Mouse (Mus musculus): ENCODE results near the gene Alkbh2. TPM values are rescaled to one million over a fixed set of nuclear protein-coding genes. Genes with fewer than 3 reads are reported as not detected.
A peak's percentile ranks its signal among the peaks of the same experiment; 100 is the strongest.

Gene Alkbh2
- polyA plus RNA-seq, 1 experiment from 2014 or later, result 7.0 TPM

DNA sequence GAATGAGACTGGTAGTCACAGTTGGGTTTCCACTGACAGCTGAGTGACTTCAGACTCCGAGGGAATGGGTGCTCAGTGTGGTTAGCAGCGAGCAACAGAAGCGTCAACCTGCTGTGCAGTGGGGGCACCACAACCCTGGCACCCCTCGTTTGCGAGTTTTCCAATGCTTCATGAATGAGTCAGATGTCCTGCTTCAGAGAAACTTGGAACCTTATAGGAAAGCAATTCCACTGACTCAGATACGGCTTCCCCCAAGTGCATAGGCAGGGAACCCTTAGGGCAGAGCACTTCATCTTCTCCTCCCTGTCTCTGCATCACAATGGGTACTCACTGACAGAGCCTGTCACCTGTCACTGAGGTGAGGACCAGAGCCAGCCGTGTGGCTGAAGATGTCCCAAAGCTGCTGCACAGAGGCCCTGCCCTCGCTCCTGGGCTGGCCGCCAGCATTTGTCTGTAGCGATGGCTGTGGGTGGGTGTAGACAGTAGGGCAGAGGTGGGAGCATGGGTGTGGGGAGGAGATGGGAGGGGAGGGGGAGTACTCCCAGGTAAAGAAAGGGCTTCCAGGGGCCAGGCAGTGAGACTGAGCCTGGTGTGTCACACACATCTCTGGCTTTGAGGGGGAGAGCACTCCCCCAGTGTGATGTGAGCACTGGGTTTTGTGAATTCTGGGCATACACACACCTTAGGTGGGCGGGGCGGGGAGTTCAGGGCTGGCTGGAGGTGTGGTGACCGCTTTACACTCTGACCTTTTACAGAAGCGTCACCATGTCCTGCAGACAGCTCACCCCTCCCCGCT, 9.7 kb upstream of the Alkbh2 start:
- H3K4me3 ChIP-seq, result no peak overlapping the region
- H3K4me1 ChIP-seq, result peaks cover 23% of the 10 kb centered on the region
- H3K27me3 ChIP-seq, result no peaks in the 10 kb centered on the region
- ATAC-seq (ENCODE audit: low FRiP score), result 0 out of 2 replicates have a peak, but pooled peaks have one; percentile 37
- no peaks in the 10 kb centered on the region for H3K9me3 ChIP-seq (replicated peaks)
- H3K27ac ChIP-seq, result no peak overlapping the region
- no peak overlapping the region for H3K4me2 ChIP-seq (replicated peaks)
- H3K36me3 ChIP-seq, result 0 out of 2 replicates have a peak, but pooled peaks cover 2% of the 10 kb centered on the region
- H3K9ac ChIP-seq, result no peak overlapping the region
- WGBS, result 87% methylated on average over 15 of the region's 15 CpGs

DNA sequence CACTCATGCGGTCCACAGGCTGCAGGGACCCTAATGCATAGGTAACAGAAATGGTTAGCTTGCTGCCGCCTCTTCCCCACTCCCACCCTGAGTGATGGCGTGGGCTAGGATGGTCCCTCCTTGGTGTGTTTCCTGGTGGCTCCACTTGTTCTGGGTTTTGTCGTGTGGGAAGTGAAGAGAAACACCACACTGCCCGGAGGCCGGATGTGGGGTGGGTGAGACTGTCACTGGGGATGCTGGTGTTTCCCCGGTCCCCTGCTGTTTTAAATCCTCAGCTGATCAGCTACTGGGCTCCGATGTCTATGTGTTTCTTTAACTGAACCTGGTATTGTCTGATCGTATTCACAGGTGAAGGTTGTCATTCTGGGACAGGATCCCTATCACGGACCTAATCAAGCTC, 7.5 kb upstream of the Alkbh2 start:
- no peaks in the 10 kb centered on the region for H3K27me3 ChIP-seq
- 0 out of 2 replicates have a peak, but pooled peaks cover 2% of the 10 kb centered on the region for H3K36me3 ChIP-seq
- H3K4me1 ChIP-seq, result peaks cover 38% of the 10 kb centered on the region
- no peak overlapping the region for H3K9ac ChIP-seq
- H3K9me3 ChIP-seq (replicated peaks), result no peaks in the 10 kb centered on the region
- no peak overlapping the region for H3K4me2 ChIP-seq (replicated peaks)
- H3K27ac ChIP-seq, result no peak overlapping the region
- ATAC-seq (ENCODE audit: low FRiP score), result no peak
- 92% methylated on average over 10 of the region's 10 CpGs for WGBS
- H3K4me3 ChIP-seq, result no peak overlapping the region

DNA sequence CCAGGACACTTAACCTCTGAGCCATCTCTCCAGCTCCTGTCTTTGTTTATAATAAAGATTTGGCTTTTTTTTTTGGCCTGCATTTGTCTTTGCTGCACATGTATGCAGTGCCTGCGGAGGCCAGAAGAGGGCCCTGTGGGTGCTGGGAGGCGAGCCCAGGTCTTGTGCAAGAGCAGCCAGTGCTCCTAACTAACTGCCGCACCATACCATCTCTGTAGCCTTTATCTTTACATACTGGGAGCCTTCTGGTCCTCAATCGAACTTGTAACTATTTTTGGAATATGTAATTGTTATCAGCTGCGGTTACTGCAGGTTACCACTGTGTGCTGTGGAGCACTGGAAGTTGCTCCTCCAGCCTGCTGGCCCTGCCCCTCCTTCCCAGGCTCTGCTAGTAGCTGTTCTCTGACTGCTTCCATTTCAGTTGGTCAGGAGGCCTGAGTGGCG, 6.1 kb upstream of the Alkbh2 start:
- H3K36me3 ChIP-seq, result 0 out of 2 replicates have a peak, but pooled peaks cover 2% of the 10 kb centered on the region

DNA sequence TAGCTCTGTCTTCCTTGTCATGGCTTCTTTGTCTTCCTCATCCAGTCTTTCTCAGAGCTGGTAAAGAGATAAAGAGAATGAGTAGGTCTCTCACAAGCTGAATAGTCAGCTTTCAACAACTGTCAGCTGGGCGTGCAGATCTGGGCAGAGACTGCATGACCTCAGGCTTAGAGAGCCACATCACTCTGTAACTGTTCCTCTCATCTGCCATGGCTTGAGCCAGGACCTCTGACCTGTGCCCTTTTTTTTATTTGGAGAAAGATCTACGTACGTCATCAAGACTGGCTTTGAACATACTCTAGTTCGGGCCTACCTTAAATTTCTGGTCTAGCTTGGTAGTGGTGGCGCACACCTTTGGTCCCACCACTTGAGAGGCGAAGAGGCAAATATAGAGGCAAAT, 4.8 kb upstream of the Alkbh2 start:
- peaks cover 18% of the 10 kb centered on the region for H3K4me1 ChIP-seq
- H3K4me2 ChIP-seq (replicated peaks), result no peak overlapping the region
- no peaks in the 10 kb centered on the region for H3K9me3 ChIP-seq (replicated peaks)
- no peak overlapping the region for H3K4me3 ChIP-seq
- no peak for ATAC-seq (ENCODE audit: low FRiP score)
- H3K36me3 ChIP-seq, result 0 out of 2 replicates have a peak, but pooled peaks cover 2% of the 10 kb centered on the region
- no peak overlapping the region for H3K27ac ChIP-seq
- 0 out of 2 replicates have a peak overlapping the region, but pooled peaks have one; percentile 4 for H3K9ac ChIP-seq
- 76% methylated on average over 6 of the region's 6 CpGs for WGBS
- H3K27me3 ChIP-seq, result no peaks in the 10 kb centered on the region

More for the DNA sequence above, 6.1 kb upstream of the Alkbh2 start:
- Histone ChIP-seq H3K27me3 (no peaks in the 10 kb centered on the region), H3K9ac (no peak overlapping the region), H3K4me3 (no peak overlapping the region), H3K4me2 (replicated peaks) (no peak overlapping the region), H3K9me3 (replicated peaks) (no peaks in the 10 kb centered on the region), H3K4me1 (peaks cover 30% of the 10 kb centered on the region), H3K27ac (no peak overlapping the region)
- 67% methylated on average over 6 of the region's 6 CpGs for WGBS
- no peak for ATAC-seq (ENCODE audit: low FRiP score)

DNA sequence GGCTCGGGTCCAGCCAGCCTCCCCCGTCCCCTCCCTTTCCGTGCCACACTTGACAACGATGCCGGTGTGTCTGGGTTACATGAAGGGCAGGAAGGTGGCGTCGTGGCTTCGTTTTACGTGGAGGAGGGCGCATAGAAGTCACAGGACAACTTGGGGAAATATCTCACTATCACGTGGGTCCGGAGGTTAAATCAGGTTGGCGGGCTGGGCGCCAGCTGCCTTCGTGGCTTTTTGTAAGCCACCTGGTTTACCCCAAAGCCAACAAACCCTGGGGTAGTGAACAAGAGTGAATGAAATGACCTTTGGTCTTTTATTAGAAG, 3.5 kb upstream of the Alkbh2 start:
- Histone ChIP-seq H3K27ac (peak overlapping the region; percentile 35; the same call in 1 of the 2 replicates), H3K9me3 (replicated peaks) (no peaks in the 10 kb centered on the region), H3K27me3 (no peaks in the 10 kb centered on the region), H3K36me3 (0 out of 2 replicates have a peak, but pooled peaks cover 2% of the 10 kb centered on the region), H3K4me1 (peaks cover 19% of the 10 kb centered on the region), H3K4me2 (replicated peaks) (peak overlapping the region; percentile 97), H3K4me3 (peak overlapping the region; percentile 77), H3K9ac (peak overlapping the region; percentile 62)
- no peak for ATAC-seq (ENCODE audit: low FRiP score)
- under 1% methylated on average over 15 of the region's 15 CpGs for WGBS

DNA sequence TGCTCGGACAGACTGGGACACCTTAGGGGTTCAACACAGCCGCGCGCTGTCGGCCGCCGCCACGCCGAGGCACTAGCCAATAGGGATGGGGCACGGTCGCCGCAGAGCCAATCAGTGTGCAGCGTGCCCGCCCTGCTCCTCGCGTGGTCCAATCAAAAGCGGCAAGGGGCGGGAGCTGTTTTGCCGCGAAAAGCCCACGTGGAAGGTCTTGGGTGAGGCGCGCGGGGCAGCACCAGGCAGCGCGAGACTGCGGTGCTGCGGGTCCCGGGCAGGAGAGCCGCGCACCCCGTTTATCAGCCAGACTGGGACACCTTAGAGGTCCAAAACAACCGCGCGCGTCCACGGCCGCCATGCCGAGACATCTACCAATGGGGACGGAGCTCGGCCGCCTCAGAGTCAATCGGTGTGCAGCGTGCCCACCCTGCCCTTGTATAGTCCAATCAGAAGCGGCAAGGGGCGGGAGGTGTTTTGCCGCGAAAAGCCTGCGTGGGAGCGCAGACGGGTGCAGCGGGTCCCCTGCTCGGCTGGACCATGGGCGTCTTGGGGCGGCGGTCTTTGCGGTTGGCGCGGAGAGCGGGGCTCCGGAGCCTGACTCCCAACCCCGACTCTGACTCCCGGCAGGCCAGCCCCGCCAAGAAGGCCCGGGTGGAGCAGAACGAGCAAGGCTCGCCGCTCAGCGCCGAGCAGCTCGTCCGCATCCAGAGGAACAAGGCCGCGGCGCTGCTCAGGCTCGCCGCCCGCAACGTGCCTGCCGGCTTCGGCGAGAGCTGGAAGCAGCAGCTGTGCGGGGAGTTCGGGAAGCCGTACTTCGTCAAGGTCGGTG, 2.9 kb upstream of the Alkbh2 start:
- WGBS, result under 1% methylated on average over 87 of the region's 87 CpGs
- Histone ChIP-seq H3K9ac (peak overlapping the region; percentile 62), H3K27ac (peak overlapping the region; percentile 35; the same call in 1 of the 2 replicates), H3K4me1 (peaks cover 19% of the 10 kb centered on the region), H3K36me3 (0 out of 2 replicates have a peak, but pooled peaks cover 2% of the 10 kb centered on the region), H3K27me3 (no peaks in the 10 kb centered on the region), H3K4me3 (peak overlapping the region; percentile 77), H3K9me3 (replicated peaks) (no peaks in the 10 kb centered on the region), H3K4me2 (replicated peaks) (peak overlapping the region; percentile 97)
- ATAC-seq (ENCODE audit: low FRiP score), result peak; percentile 99

DNA sequence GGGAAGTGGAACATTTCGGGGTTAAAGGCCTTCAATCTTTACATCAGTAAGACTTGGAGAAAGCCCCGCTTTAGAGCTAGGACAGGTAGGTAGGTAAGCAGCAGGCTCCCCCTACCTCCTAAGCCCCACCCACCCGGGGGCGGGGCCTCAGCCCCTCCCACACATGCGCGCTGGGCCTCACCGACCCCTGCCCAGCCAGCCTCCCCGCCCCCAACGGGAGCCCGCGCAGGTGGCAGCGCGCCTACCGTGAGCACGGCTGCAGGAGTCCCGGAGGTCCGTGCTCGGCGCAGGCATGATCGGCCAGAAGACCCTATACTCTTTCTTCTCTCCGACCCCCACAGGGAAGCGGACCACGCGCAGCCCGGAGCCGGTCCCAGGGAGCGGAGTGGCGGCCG, 2.2 kb upstream of the Alkbh2 start, which contains the start of gene Ung:
Ung (plus strand) TSS at position 176 of the 395 bp plus-strand sequence.
- Histone ChIP-seq H3K9me3 (replicated peaks) (no peaks in the 10 kb centered on the region), H3K4me2 (replicated peaks) (peak within 1 kb of the TSS; percentile 97), H3K4me3 (peak within 1 kb of the TSS; percentile 77), H3K36me3 (0 out of 2 replicates have a peak, but pooled peaks cover 6% of the 10 kb centered on the region), H3K4me1 (peaks cover 19% of the 10 kb centered on the region), H3K9ac (peak within 1 kb of the TSS; percentile 62), H3K27ac (peak within 1 kb of the TSS; percentile 35; the same call in 1 of the 2 replicates), H3K27me3 (no peaks in the 10 kb centered on the region)
- under 1% methylated on average over 29 of the region's 29 CpGs for WGBS
- ATAC-seq (ENCODE audit: low FRiP score), result peak; percentile 62

DNA sequence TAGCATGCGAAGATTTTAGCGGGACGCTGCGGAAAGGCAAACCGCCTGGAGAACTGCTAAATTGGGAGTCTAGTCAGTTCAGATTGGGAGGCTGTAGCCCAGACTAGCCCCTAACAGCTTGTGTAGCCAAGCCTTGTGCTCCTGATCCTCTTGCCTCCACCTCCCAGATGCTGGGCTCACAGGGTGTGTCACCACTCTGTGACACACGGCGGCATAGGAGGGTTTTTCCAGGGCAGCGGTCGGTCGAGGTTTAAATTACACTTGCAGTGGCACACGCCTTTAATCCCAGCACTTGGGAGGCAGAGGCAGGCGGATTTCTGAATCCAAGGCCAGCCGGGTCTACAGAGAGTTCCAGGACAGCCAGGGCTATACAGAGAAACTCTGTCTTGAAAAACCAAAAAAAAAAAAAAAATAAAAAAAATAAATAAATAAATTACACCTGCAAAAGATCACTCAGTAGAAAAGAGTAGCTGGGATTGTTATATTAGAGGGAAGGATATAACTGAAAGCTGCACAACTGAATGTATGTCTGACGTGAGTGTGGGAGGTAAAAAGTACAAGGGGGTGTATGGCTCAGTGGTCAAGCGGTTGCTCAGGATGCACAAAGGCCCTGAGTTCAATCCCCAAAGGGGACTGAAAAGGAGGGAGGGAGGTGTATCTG, 1.7 kb upstream of the Alkbh2 start:
- peaks cover 19% of the 10 kb centered on the region for H3K4me1 ChIP-seq
- no peak for ATAC-seq (ENCODE audit: low FRiP score)
- no peaks in the 10 kb centered on the region for H3K9me3 ChIP-seq (replicated peaks)
- peak overlapping the region; percentile 77 for H3K4me3 ChIP-seq
- 81% methylated on average over 15 of the region's 15 CpGs for WGBS
- peak overlapping the region; percentile 97 for H3K4me2 ChIP-seq (replicated peaks)
- H3K36me3 ChIP-seq, result peaks cover 11% of the 10 kb centered on the region; the same call in 1 of the 2 replicates
- H3K27me3 ChIP-seq, result no peaks in the 10 kb centered on the region
- H3K27ac ChIP-seq, result no peak overlapping the region
- no peak overlapping the region for H3K9ac ChIP-seq

DNA sequence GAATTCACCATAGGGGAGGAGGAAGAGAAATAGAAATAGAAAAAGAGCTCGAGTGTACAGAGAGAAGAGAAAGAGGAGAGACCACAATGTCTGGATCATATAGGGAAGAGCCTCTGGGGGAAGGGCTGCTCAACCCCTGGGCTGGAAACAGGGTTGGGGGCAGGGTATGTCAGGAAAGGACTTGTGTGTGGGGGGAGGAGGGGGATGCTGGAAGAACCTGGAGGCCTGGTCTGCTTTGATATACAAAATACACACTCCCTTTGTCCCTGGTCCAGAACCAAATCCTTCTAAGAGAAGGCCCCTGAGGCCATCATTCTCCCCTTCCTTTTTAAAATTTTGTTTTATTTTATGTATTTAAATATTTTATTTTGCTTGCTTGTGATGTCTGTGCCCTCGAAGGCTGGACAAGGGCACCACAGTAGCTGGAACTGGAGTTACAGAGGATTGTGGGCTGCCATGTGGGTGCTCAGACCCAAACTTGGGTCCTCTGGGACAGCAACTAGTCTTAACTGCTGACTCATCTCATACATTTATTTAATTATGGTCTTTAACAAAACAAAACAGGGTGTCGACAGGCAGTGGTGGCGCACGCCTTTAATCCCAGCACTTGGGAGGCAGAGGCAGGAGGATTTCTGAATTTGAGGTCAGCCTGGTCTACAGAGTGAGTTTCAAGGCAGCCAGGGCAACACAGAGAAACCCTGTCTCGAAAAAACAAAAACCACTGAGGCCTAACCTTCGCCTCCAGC, 1.3 kb downstream of the Alkbh2 start:
- 84% methylated on average over 7 of the region's 7 CpGs for WGBS
- H3K27ac ChIP-seq, result peak overlapping the region; percentile 76; the same call in 1 of the 2 replicates
- no peak overlapping the region; the same call in 1 of the 2 replicates for H3K9ac ChIP-seq
- peaks cover 8% of the 10 kb centered on the region for H3K4me1 ChIP-seq
- H3K4me2 ChIP-seq (replicated peaks), result peak overlapping the region; percentile 90
- no peaks in the 10 kb centered on the region for H3K27me3 ChIP-seq
- H3K4me3 ChIP-seq, result 0 out of 2 replicates have a peak overlapping the region, but pooled peaks have one; percentile 59
- no peak for ATAC-seq (ENCODE audit: low FRiP score)
- H3K36me3 ChIP-seq, result peaks cover 42% of the 10 kb centered on the region
- H3K9me3 ChIP-seq (replicated peaks), result no peaks in the 10 kb centered on the region

DNA sequence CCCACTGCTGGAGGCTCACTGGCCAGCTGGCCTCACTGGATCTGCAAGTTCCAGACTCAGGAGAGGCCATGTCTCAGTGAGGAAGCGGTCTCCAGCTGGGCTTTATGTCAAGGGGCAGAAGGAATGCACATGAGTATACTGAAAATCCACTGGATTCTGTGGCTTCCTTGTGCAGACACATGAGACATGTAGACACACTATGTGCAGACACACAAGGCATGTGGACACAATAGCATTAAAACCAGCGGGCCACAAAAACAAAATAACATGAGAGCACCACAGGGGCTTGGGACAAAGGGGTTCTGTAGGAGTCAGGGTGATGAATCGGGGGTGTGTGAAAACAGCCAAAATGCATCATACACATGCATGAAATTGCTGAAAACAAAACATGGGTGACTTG, 2.0 kb downstream of the Alkbh2 start:
- Histone ChIP-seq H3K4me2 (replicated peaks) (no peak overlapping the region), H3K4me1 (peaks cover 2% of the 10 kb centered on the region; the same call in 1 of the 2 replicates), H3K9me3 (replicated peaks) (no peaks in the 10 kb centered on the region), H3K27me3 (no peaks in the 10 kb centered on the region), H3K4me3 (no peak overlapping the region), H3K36me3 (peaks cover 48% of the 10 kb centered on the region), H3K27ac (no peak overlapping the region), H3K9ac (no peak overlapping the region)
- 92% methylated on average over 3 of the region's 3 CpGs for WGBS
- no peak for ATAC-seq (ENCODE audit: low FRiP score)

DNA sequence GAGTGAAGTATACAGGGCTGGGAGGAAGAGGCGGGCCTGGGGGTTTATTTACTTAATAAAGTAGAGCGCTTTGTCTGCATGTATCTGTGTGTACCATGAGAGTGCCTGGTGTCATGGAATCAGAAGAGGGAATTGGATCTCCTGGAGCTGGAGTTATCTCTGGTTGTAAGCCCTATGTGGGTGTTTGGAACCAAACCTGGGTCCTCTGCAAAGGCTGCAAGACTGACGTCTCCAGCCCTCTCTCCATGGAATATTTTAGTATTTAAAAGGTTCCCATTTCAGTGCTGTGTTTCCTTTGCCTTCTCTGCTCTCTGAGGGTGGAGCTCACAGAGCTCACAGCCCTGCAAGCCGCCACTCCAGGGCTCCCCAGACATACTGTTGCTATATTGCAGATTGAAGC, 8.2 kb downstream of the Alkbh2 start:
- Histone ChIP-seq H3K9ac (no peak overlapping the region), H3K27ac (no peak overlapping the region), H3K4me2 (replicated peaks) (no peak overlapping the region), H3K9me3 (replicated peaks) (no peaks in the 10 kb centered on the region), H3K4me1 (no peaks in the 10 kb centered on the region), H3K36me3 (peaks cover 98% of the 10 kb centered on the region), H3K27me3 (no peaks in the 10 kb centered on the region), H3K4me3 (no peak overlapping the region)
- WGBS, result 89% methylated on average over 4 of the region's 4 CpGs
- no peak for ATAC-seq (ENCODE audit: low FRiP score)
